Mouse (Mus musculus) frontal cortex, postnatal 14 days (tissue): ENCODE measurements around the gene Cmc4.
A peak's percentile ranks its signal among the peaks of the same experiment; 100 is the strongest.

Experiments used
- DNase-seq, 2 experiments: peaks; one replicate each; pipeline ENCODE4 v3.0.0; 2022; ENCODE audit warnings: low spot score in 2 of 2

Gene Cmc4

DNA sequence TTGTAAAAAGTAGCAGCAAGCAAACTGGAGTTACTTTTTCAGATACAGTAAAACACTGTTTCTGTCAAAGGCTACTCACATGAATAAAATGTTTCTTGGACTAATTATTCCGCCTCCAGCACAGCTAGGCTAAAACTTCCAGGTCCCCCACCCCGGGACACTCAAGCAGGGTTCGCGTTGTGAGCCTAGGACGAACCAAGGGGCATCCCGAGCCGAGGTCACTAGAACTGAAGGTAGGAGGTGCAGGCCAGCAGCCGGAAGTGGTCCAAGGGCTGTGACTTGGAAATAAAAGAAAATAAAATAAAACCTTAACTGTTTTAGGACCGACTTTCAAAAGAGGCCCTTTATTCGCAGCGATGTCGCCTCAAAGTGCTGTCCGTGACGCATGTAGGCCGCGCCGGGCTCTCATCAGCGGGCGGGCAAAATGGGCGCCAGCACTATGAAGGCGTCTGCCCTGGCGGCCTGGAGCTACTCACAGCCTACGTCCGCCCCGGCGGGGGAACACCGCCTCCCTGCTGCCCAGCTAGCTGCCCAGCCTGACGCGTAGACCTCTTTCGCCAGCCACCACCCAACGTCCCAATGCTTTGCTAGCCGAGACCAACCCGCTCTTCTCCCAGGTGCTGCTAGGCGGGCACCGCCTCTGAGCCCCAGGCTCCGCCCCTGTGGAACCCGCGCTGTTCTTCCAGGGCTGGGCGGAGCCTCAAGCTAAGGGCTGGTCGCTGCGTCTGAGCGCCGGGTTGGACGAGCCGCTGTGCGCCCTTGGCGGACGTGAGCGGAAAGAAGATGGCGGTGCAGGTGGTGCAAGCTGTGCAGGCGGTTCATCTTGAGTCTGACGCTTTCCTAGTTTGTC lies at the start of gene Cmc4, which contains the start of the genes Mtcp1 and Brcc3:
Cmc4 (minus strand) TSS at position 649 of the 850 bp plus-strand sequence.
Mtcp1 (minus strand) TSS at position 653 of the 850 bp plus-strand sequence.
Brcc3 (plus strand) TSS at position 693 of the 850 bp plus-strand sequence.
- peak; percentile 74 to 75 for DNase-seq

DNA sequence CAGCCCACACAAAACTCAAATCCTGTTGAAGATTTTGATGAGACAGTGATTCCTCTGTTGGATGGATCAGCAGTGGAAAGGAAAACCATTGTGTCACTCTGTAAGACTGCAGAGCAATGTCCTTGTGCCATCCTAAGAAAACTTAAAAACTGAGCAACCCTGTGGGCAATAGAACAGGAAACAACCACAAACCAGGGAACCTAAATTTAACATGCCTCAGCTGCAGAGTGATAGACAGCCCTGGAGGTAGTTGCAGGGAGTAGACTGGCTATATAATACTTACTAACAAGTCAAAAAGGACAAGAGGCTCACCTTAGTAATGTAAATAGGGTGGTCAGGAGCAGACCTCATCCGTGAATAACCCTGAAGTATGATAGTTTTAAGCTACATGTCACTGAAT lies 38.2 kb upstream of the Cmc4 start:
- DNase-seq, result no peak

DNA sequence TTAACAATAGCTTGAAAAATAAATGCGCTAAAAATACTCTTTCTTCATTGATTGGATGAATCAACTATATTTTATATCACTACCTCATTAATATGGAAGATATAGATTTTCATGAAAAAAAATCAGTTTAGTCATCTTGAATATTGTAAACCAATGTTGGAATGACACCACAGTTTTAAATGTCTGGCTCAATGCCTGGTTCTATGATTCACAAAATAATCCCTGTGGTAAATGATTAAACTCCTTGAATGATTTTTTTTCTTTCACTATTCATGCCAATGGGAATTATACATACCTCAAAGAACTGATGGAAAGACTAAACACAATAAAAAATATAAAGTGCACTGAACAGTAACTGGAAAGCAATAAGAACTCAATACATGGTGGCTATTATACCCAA lies 6.7 kb downstream of the Cmc4 start:
- DNase-seq, result no peak

DNA sequence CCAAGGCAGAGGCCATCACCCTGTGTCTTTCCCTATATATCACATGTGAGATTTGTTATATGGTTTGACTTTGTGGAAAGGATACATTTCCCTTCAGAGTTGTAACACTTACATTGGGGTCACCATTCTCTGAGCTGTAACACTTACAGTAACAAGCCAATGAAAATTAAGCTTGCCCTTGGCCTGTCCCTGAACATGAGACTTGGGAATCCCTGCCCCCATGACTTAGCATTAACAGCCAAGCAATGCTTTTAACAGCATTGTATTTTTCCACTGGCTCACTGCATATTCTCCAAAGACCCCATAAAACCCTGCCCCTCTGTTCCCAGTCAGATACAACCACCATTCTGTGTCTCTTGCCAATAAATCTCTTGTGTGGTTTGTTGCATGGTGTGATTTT lies 13.0 kb downstream of the Cmc4 start:
- no peak for DNase-seq

DNA sequence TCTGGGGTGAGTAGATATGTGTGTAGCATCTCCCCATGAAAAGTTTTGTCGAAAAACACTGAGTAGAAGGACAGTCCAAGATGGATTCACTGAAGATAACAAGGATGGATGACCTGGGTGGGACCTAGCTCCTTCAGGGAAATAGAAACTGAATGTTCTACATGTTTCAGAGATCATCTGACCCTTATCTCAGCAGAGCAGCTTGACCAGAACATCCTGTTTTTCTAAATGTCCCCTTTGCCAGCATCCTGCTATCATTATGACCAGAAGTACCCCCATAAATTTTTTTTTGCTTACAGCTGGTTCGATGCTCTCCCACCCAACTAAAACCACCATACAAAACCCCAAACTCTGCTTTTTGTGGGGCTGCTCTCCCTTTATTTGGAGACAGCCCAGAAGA lies 13.7 kb downstream of the Cmc4 start:
- no peak for DNase-seq

DNA sequence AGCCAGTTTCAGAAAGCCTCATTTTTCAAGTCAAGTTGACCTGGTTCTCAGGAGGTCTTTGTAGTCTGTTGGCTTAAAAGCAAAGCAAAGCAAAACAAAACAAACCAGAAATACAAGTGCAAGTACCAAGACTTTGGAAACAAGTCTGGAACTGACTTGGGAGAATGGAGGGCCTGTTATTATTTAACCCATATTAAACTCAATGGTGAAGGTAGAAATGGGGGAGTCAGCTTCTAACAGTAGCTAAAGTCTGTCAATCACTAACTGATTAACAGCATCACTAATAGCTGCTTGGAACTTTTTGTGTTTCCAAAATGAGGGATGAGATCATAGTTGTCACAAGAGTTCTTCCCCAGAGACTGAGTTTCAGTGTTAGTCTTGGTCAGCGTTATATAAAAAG lies 16.9 kb downstream of the Cmc4 start:
- DNase-seq, result no peak

DNA sequence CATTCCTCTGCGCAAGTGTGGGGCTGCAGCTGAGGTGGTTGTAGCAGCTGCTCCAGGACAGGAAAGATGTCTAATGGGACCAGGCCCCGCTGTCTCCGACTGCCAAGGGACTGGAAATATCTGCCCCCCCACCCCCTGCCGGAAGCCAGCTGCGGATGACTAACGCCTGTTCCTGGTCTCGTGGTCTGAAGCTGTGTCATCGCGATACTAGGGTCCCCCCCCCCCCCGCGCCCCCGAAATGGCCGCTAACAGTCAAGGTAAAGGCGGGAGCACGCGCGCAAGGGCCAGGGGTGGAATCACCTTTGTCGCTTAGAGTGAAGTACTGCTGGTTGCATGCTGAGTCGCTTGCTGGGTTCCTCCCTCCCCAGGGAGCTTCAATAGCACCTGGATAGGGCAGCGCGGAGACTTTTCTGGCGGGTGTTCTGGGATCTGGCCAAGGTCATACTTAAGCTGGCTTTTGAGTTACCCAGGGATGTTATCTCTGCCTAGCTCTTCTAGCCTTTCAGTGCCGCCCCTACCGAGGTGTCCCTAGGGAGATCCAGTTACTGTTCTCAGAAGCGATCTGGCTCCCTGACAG lies 34.1 kb downstream of the Cmc4 start, which contains the start of the genes Fundc2 and F8:
Fundc2 (plus strand) TSS at position 205 of the 577 bp plus-strand sequence.
F8 (minus strand) TSS at position 421 of the 577 bp plus-strand sequence.
- DNase-seq, result peak; percentile 12 to 55

DNA sequence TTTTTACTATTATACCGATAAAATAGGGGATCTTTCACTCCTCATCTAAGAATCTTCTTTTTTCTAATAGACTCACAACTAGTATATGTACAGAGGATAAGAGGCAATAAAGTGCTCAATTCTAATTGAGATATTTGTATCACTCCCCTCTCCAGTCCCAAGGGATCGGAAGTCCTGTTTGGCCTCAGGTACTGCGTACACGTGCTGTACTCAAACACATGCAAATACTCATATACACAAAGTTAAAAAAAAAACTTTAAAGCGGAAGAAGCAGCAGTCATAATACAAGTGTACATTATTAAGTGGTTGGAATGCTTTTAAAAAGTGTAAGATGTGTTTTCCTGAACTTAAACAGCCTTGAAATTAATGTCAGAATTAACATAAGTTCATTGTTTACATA lies 34.7 kb downstream of the Cmc4 start:
- DNase-seq, result no peak

DNA sequence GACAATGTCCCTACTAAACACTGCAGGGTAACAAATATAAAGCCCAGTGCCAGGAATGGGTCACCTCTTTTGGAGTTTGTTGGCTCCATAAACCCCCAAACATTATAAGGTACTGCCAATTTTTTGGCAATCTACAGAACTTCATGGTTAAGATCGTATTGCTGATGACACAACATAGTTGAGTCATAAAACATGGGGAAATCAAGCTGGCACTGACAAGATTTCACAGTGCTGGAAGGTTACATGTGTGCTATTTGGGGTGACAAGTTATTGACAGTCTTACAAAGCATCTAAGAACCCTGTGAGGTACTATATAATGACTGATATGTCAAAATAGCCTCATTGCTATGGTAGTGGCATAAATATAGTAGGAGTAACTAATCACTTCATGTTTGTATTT lies 35.2 kb downstream of the Cmc4 start:
- DNase-seq, result no peak

DNA sequence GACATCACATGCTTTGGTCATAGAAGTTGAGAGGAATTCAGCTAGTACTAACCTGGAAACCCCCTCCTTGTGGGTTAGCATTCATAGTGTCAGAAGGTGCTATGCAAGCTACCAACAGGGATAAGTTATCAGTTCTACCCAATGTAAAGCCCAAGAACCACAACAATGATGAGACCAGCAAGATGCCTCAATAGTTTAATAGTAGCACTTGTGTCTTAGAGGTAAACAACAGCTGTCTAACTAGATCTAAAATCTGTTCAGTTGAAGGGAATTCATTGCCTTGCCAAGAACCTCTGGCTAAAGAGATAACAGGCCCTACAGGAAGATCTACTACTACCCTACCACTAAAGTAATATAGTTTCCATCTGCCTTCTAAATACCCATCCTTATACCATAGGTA lies 39.6 kb downstream of the Cmc4 start:
- DNase-seq, result no peak

DNA sequence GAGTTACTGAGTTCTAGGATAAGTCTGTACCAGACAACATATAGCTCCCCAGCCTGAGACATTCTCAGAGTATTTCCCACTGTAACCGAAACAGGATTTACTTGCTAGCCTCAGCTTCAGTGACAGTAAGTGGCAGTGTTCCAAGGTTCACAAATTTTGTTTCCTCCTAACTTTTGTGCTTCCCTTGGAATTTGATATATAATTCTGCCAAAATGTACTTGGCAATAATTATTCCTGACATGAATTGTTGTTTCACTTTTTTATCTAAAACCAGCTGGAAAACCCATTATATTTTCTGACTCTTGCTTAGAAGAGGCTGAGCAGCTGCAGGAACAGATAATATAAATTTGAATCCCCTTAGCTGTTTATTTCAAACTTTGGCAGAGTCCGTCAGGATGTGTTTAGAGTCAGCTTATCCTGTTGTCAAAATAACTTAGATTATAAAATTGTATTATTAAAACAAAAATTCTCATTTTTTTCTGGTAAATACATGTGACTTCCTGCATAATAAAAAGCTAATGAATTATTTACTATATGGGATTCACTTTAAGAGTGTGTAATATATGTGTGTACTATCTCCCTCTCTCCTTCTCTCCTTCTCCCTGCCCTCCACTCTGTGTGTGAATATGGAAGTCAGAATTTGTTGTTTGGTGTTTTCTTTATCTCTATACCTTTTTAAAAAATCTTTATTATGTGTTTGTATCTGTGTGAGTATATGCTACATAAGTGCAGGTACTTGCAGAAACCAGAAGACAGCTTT lies 43.5 kb downstream of the Cmc4 start:
- no peak for DNase-seq

DNA sequence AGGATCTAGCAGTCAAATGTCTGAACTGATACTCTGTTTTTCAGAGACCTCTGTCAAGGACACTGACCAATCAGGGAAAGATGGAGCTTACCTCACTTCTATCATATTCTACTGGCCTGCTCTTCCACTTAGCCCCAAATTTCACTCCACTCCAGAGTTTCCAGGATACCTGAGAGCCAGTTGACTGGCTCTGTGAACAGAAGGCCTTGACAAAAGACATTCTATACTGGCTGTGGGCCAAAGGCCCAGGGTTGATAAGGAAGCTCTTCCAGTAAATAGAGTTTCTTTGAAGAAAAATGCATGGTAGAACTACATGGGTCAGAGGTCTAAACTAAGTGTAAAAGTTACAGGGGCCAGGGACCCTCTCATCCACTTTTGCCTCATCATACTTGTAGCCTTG lies 46.2 kb downstream of the Cmc4 start:
- no peak for DNase-seq
